Mouse (Mus musculus): ENCODE measurements around the gene Ccdc36. TPM values are rescaled to one million over a fixed set of nuclear protein-coding genes. Genes with fewer than 3 reads are reported as not detected.

Gene Ccdc36
- polyA plus RNA-seq, 1 experiment = not detected

DNA sequence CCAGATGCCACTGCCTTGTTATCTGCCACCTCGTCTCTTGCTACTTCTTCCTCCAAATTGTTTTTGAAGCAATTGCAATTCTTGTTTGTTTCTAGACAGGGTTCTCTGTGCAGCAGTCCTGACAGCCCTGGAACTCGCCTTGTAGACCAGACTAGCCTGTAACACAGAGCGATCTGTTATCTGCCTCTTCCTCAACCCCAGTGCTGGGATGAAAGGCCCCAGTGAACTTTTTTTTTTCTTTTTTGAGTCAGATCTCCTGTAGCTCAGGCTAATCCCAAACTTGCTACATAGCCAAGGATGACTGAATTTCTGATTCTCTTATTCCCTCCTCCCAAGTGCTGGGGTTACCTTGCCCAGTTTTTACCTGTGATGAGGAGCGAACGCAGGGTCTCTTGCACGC is 26.1 kb upstream of the Ccdc36 start:
- WGBS = 85% methylated on average over 6 of the region's 6 CpGs
- no peak overlapping the region for H3K27ac ChIP-seq (ENCODE audit: insufficient read depth, low read depth, low read length)

DNA sequence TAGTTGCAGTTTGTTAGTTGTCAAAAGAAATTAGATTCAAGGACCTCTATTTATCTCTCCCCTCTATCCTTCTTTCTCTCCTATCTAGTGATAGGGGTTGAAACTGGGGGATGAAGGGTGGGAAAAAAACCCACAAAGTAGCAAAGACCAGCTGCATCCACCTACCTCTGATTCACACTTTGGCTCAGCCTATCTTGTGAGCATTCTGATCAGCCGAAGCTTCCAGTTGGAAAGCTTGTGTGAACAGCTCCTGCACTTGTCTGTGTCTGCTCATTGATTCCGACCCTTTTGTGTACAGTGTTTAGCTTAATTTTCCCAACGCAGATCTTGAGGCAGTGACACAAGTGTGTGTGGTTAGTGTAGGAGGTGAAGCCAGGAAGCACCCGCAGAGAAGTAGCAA is 25.2 kb upstream of the Ccdc36 start:
- no peaks in the 10 kb centered on the region for H3K27me3 ChIP-seq (ENCODE audit: control insufficient read depth, insufficient read depth, low read length)
- no peaks in the 10 kb centered on the region for H3K36me3 ChIP-seq (ENCODE audit: control insufficient read depth, insufficient read depth, low read length)
- H3K27ac ChIP-seq (ENCODE audit: insufficient read depth, low read depth, low read length) = no peak overlapping the region
- H3K4me1 ChIP-seq (ENCODE audit: control insufficient read depth, insufficient read depth, insufficient read length, low read length) = peaks cover 16% of the 10 kb centered on the region
- no peak overlapping the region for H3K4me3 ChIP-seq (ENCODE audit: low read depth, low read length)
- TF ChIP-seq CTCF (IDR thresholded peaks at IDR 0.05; ENCODE audit: extremely low read depth, insufficient read length, insufficient replicate concordance, low read depth, low read length) = no peak
- no peak for TF ChIP-seq POLR2A (IDR thresholded peaks at IDR 0.05; ENCODE audit: low read depth, low read length)
- WGBS = 70% methylated on average over 4 of the region's 4 CpGs

More for the DNA sequence above, 26.1 kb upstream of the Ccdc36 start:
- Histone ChIP-seq H3K36me3 (ENCODE audit: control insufficient read depth, insufficient read depth, low read length) (no peaks in the 10 kb centered on the region), H3K4me3 (ENCODE audit: low read depth, low read length) (no peak overlapping the region), H3K27me3 (ENCODE audit: control insufficient read depth, insufficient read depth, low read length) (no peaks in the 10 kb centered on the region), H3K4me1 (ENCODE audit: control insufficient read depth, insufficient read depth, insufficient read length, low read length) (peaks cover 16% of the 10 kb centered on the region)
- no peak for TF ChIP-seq CTCF (IDR thresholded peaks at IDR 0.05; ENCODE audit: extremely low read depth, insufficient read length, insufficient replicate concordance, low read depth, low read length)
- no peak for TF ChIP-seq POLR2A (IDR thresholded peaks at IDR 0.05; ENCODE audit: low read depth, low read length)

- Histone ChIP-seq H3K4me3 (ENCODE audit: low read depth, low read length) (no peak overlapping the region), H3K27ac (ENCODE audit: insufficient read depth, low read depth, low read length) (no peak overlapping the region), H3K4me1 (ENCODE audit: control insufficient read depth, insufficient read depth, insufficient read length, low read length) (peaks cover 16% of the 10 kb centered on the region), H3K36me3 (ENCODE audit: control insufficient read depth, insufficient read depth, low read length) (no peaks in the 10 kb centered on the region), H3K27me3 (ENCODE audit: control insufficient read depth, insufficient read depth, low read length) (no peaks in the 10 kb centered on the region)
- 49% methylated on average over 6 of the region's 6 CpGs for WGBS
- TF ChIP-seq CTCF (IDR thresholded peaks at IDR 0.05; ENCODE audit: extremely low read depth, insufficient read length, insufficient replicate concordance, low read depth, low read length) (no peak), POLR2A (IDR thresholded peaks at IDR 0.05; ENCODE audit: low read depth, low read length) (no peak)
Measured at GRCm38 (mm10) chr9:108452911-108453310, 24.6 kb upstream of the Ccdc36 start.

GRCm38 (mm10) chr9:108452291-108452906 is 24.1 kb upstream of the Ccdc36 start:
- H3K27me3 ChIP-seq (ENCODE audit: control insufficient read depth, insufficient read depth, low read length) = no peaks in the 10 kb centered on the region
- peak overlapping the region; percentile 55 for H3K4me3 ChIP-seq (ENCODE audit: low read depth, low read length)
- 1% methylated on average over 40 of the region's 40 CpGs for WGBS
- H3K27ac ChIP-seq (ENCODE audit: insufficient read depth, low read depth, low read length) = no peak overlapping the region
- TF ChIP-seq CTCF (IDR thresholded peaks at IDR 0.05; ENCODE audit: extremely low read depth, insufficient read length, insufficient replicate concordance, low read depth, low read length) (peak; percentile 84), POLR2A (IDR thresholded peaks at IDR 0.05; ENCODE audit: low read depth, low read length) (no peak)
- no peaks in the 10 kb centered on the region for H3K36me3 ChIP-seq (ENCODE audit: control insufficient read depth, insufficient read depth, low read length)
- H3K4me1 ChIP-seq (ENCODE audit: control insufficient read depth, insufficient read depth, insufficient read length, low read length) = peaks cover 16% of the 10 kb centered on the region

GRCm38 (mm10) chr9:108451519-108452160 is 23.4 kb upstream of the Ccdc36 start:
- Histone ChIP-seq H3K27ac (ENCODE audit: insufficient read depth, low read depth, low read length) (no peak overlapping the region), H3K4me3 (ENCODE audit: low read depth, low read length) (peak overlapping the region; percentile 55), H3K36me3 (ENCODE audit: control insufficient read depth, insufficient read depth, low read length) (no peaks in the 10 kb centered on the region), H3K27me3 (ENCODE audit: control insufficient read depth, insufficient read depth, low read length) (no peaks in the 10 kb centered on the region), H3K4me1 (ENCODE audit: control insufficient read depth, insufficient read depth, insufficient read length, low read length) (peaks cover 16% of the 10 kb centered on the region)
- TF ChIP-seq POLR2A (IDR thresholded peaks at IDR 0.05; ENCODE audit: low read depth, low read length) = no peak
- WGBS = 79% methylated on average over 6 of the region's 6 CpGs

DNA sequence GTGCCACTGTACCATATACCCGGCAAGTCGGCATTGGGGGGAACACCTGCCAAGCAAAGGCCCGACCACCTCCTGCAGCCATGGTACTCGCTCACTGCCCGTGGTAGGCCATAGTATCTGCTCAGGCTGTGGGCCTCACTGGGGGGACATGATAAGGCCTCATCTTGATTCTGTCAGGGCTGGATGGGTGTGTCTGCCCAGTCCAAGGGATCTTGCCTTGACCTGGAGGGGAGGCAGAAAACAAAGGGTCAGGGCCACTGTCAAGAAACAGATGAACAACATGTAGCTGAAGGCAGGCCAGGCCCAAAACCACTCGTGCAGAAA is 22.8 kb upstream of the Ccdc36 start:
- H3K4me1 ChIP-seq (ENCODE audit: control insufficient read depth, insufficient read depth, insufficient read length, low read length) = peaks cover 16% of the 10 kb centered on the region
- no peaks in the 10 kb centered on the region for H3K27me3 ChIP-seq (ENCODE audit: control insufficient read depth, insufficient read depth, low read length)
- no peak overlapping the region for H3K4me3 ChIP-seq (ENCODE audit: low read depth, low read length)
- no peak overlapping the region for H3K27ac ChIP-seq (ENCODE audit: insufficient read depth, low read depth, low read length)
- no peaks in the 10 kb centered on the region for H3K36me3 ChIP-seq (ENCODE audit: control insufficient read depth, insufficient read depth, low read length)
- 62% methylated on average over 6 of the region's 6 CpGs for WGBS
- no peak for TF ChIP-seq POLR2A (IDR thresholded peaks at IDR 0.05; ENCODE audit: low read depth, low read length)
- TF ChIP-seq CTCF (IDR thresholded peaks at IDR 0.05; ENCODE audit: extremely low read depth, insufficient read length, insufficient replicate concordance, low read depth, low read length) = no peak

GRCm38 (mm10) chr9:108450292-108451169 is 22.2 kb upstream of the Ccdc36 start:
- Histone ChIP-seq H3K36me3 (ENCODE audit: control insufficient read depth, insufficient read depth, low read length) (no peaks in the 10 kb centered on the region), H3K4me1 (ENCODE audit: control insufficient read depth, insufficient read depth, insufficient read length, low read length) (peaks cover 18% of the 10 kb centered on the region), H3K27me3 (ENCODE audit: control insufficient read depth, insufficient read depth, low read length) (no peaks in the 10 kb centered on the region), H3K27ac (ENCODE audit: insufficient read depth, low read depth, low read length) (no peak overlapping the region), H3K4me3 (ENCODE audit: low read depth, low read length) (no peak overlapping the region)
- TF ChIP-seq POLR2A (IDR thresholded peaks at IDR 0.05; ENCODE audit: low read depth, low read length) = no peak
- no peak for TF ChIP-seq CTCF (IDR thresholded peaks at IDR 0.05; ENCODE audit: extremely low read depth, insufficient read length, insufficient replicate concordance, low read depth, low read length)
- 36% methylated on average over 21 of the region's 21 CpGs for WGBS

All from small intestine, adult 2 months (tissue).